22 mouse cellular contexts compared by ENCODE assay signal in genomic region chr8:118437874-118438273, GRCm38 (mm10).
DNase-seq lines count a peak whose midpoint lies in the region; ATAC-seq and TF ChIP-seq lines count a peak whose summit lies in the region.
"Had no signal": no experiment of that assay in that cellular context is flagged by ENCODE, and none has a peak within 500 bp of the region (broad histone marks: within the 10 kb centered on the region; RNA-seq: fewer than 3 reads in every experiment).

No protein-coding gene starts in this region.

- H3K4me1 ChIP-seq in forebrain, embryonic 14.5 days (ENCODE audit: control insufficient read depth, insufficient read depth, low read length): peaks cover 14% of the 10 kb centered on the region
- H3K4me1 ChIP-seq in forebrain, embryonic 12.5 days: peaks cover 12% of the 10 kb centered on the region
- peaks cover 22% of the 10 kb centered on the region for H3K4me1 ChIP-seq in hindbrain, embryonic 14.5 days (replicated peaks; ENCODE audit: control insufficient read depth, insufficient read depth, low read length)
- no peaks in the 10 kb centered on the region for H3K4me1 ChIP-seq in hindbrain, embryonic 11.5 days (replicated peaks; ENCODE audit: control insufficient read depth, insufficient read depth, low read length)
- H3K4me1 ChIP-seq in heart, postnatal 0 days (ENCODE audit: control insufficient read depth, insufficient read depth): peaks cover 19% of the 10 kb centered on the region
- H3K4me1 ChIP-seq: limb, embryonic 13.5 days; liver, embryonic 13.5 days had no signal

- ATAC-seq in forebrain, embryonic 14.5 days: 0 out of 2 replicates have a peak, but pooled peaks have one; percentile 29
- no peak for ATAC-seq in forebrain, embryonic 12.5 days (ENCODE audit: low FRiP score)
- no peak for ATAC-seq in hindbrain, embryonic 14.5 days (ENCODE audit: low FRiP score)
- no peak for ATAC-seq in hindbrain, embryonic 11.5 days (ENCODE audit: low FRiP score)
- peak; percentile 50; the same call in 1 of the 2 replicates for ATAC-seq in heart, postnatal 0 days (ENCODE audit: insufficient read depth, low read depth)
- ATAC-seq: CD4-positive, CD25-positive, alpha-beta regulatory T cell, adult 4 months; Patski had no signal

- TF ChIP-seq EP300 in heart, postnatal 0 days (IDR thresholded peaks at IDR 0.05; ENCODE audit: low read depth): no peak

- H3K9me3 ChIP-seq in forebrain, embryonic 14.5 days (replicated peaks; ENCODE audit: control insufficient read depth, low read length): no peaks in the 10 kb centered on the region
- H3K9me3 ChIP-seq in forebrain, embryonic 12.5 days: no peaks in the 10 kb centered on the region
- H3K9me3 ChIP-seq in hindbrain, embryonic 14.5 days (ENCODE audit: control insufficient read depth, low read length): no peaks in the 10 kb centered on the region
- H3K9me3 ChIP-seq in hindbrain, embryonic 11.5 days (ENCODE audit: control insufficient read depth, low read length): no peaks in the 10 kb centered on the region
- H3K9me3 ChIP-seq in heart, postnatal 0 days (replicated peaks; ENCODE audit: control insufficient read depth, low read length): no peaks in the 10 kb centered on the region
- H3K9me3 ChIP-seq: limb, embryonic 13.5 days had no signal

- H3K36me3 ChIP-seq in forebrain, embryonic 14.5 days (ENCODE audit: control insufficient read depth, insufficient read depth, low read length): no peaks in the 10 kb centered on the region
- no peaks in the 10 kb centered on the region for H3K36me3 ChIP-seq in forebrain, embryonic 12.5 days (replicated peaks)
- H3K36me3 ChIP-seq in hindbrain, embryonic 14.5 days (replicated peaks; ENCODE audit: control insufficient read depth, insufficient read depth): no peaks in the 10 kb centered on the region
- no peaks in the 10 kb centered on the region for H3K36me3 ChIP-seq in hindbrain, embryonic 11.5 days (ENCODE audit: control insufficient read depth, insufficient read depth, low read length)
- H3K36me3 ChIP-seq in heart, postnatal 0 days (replicated peaks; ENCODE audit: control insufficient read depth, insufficient read depth, low read length): no peaks in the 10 kb centered on the region
- H3K36me3 ChIP-seq: limb, embryonic 13.5 days; liver, embryonic 13.5 days had no signal

- peak overlapping the region; percentile 20; the same call in 1 of the 2 replicates for H3K4me2 ChIP-seq in forebrain, embryonic 14.5 days (ENCODE audit: low read length)
- H3K4me2 ChIP-seq in forebrain, embryonic 12.5 days: no peak overlapping the region
- no peak overlapping the region for H3K4me2 ChIP-seq in hindbrain, embryonic 14.5 days (replicated peaks)
- no peak overlapping the region for H3K4me2 ChIP-seq in hindbrain, embryonic 11.5 days (replicated peaks; ENCODE audit: low read depth, low read length)
- H3K4me2 ChIP-seq in heart, postnatal 0 days (ENCODE audit: low read depth, low read length): 0 out of 2 replicates have a peak overlapping the region, but pooled peaks have one; percentile 5
- H3K4me2 ChIP-seq: limb, embryonic 13.5 days; liver, embryonic 13.5 days; lung, embryonic 14.5 days had no signal

- H3K9ac ChIP-seq in forebrain, embryonic 14.5 days (ENCODE audit: low read length): no peak overlapping the region
- no peak overlapping the region for H3K9ac ChIP-seq in forebrain, embryonic 12.5 days
- no peak overlapping the region for H3K9ac ChIP-seq in hindbrain, embryonic 14.5 days
- H3K9ac ChIP-seq in hindbrain, embryonic 11.5 days (ENCODE audit: low read depth, low read length): no peak overlapping the region
- no peak overlapping the region for H3K9ac ChIP-seq in heart, postnatal 0 days (replicated peaks; ENCODE audit: low read depth, low read length)
- H3K9ac ChIP-seq: limb, embryonic 13.5 days; liver, embryonic 13.5 days; lung, embryonic 14.5 days had no signal

- 27% methylated on average over 3 of the region's 3 CpGs for WGBS in forebrain, embryonic 14.5 days
- WGBS in forebrain, embryonic 12.5 days: 54% methylated on average over 3 of the region's 3 CpGs
- WGBS in hindbrain, embryonic 14.5 days: 39% methylated on average over 3 of the region's 3 CpGs
- 76% methylated on average over 3 of the region's 3 CpGs for WGBS in hindbrain, embryonic 11.5 days
- 19% methylated on average over 3 of the region's 3 CpGs for WGBS in heart, postnatal 0 days

- DNase-seq in forebrain, embryonic 14.5 days (ENCODE audit: low spot score): peak; percentile 48
- DNase-seq in hindbrain, embryonic 14.5 days (ENCODE audit: low spot score): no peak
- DNase-seq in hindbrain, embryonic 11.5 days (ENCODE audit: low spot score): no peak
- peak; percentile 66 for DNase-seq in brain, embryonic 14.5 days (ENCODE audit: low read depth)
- DNase-seq in heart, postnatal 0 days (ENCODE audit: low spot score): peak; percentile 50
- DNase-seq in urinary bladder, postnatal 14 days (ENCODE audit: low spot score): no peak
- no peak for DNase-seq in gastrocnemius, postnatal 14 days
- DNase-seq: adrenal gland, postnatal 10 days; cerebellum, adult 9-11 months; gastrocnemius, postnatal 10 days; kidney, adult 18-20 months; liver, embryonic 13.5 days; lung, embryonic 14.5 days; lung, postnatal 4 days; right cerebral cortex, postnatal 4 days had no signal

- TF ChIP-seq CTCF in brain, embryonic 14.5 days (IDR thresholded peaks at IDR 0.05; ENCODE audit: borderline replicate concordance, extremely low read depth, insufficient read depth, insufficient read length): no peak
- no peak for TF ChIP-seq CTCF in heart, postnatal 0 days (IDR thresholded peaks at IDR 0.05; ENCODE audit: low read depth)

- H3K27ac ChIP-seq in forebrain, embryonic 14.5 days (ENCODE audit: low read depth, low read length): 0 out of 2 replicates have a peak overlapping the region, but pooled peaks have one; percentile 30
- no peak overlapping the region for H3K27ac ChIP-seq in forebrain, embryonic 12.5 days
- H3K27ac ChIP-seq in hindbrain, embryonic 14.5 days: peak overlapping the region; percentile 22; the same call in 1 of the 2 replicates
- H3K27ac ChIP-seq in hindbrain, embryonic 11.5 days (ENCODE audit: low read depth, low read length): no peak overlapping the region
- peak overlapping the region; percentile 23; the same call in 1 of the 2 replicates for H3K27ac ChIP-seq in heart, postnatal 0 days (ENCODE audit: low read depth)
- H3K27ac ChIP-seq: kidney, postnatal 0 days; limb, embryonic 13.5 days; liver, embryonic 13.5 days; stomach, postnatal 0 days had no signal

- no peak overlapping the region for H3K4me3 ChIP-seq in forebrain, embryonic 14.5 days (ENCODE audit: low read depth, low read length)
- no peak overlapping the region for H3K4me3 ChIP-seq in forebrain, embryonic 12.5 days (replicated peaks)
- H3K4me3 ChIP-seq in hindbrain, embryonic 14.5 days (replicated peaks; ENCODE audit: low read length): no peak overlapping the region
- no peak overlapping the region for H3K4me3 ChIP-seq in hindbrain, embryonic 11.5 days (ENCODE audit: low read depth, low read length)
- no peak overlapping the region for H3K4me3 ChIP-seq in heart, postnatal 0 days (ENCODE audit: low read depth, low read length)
- H3K4me3 ChIP-seq: erythroblast, embryonic 14.5 days; limb, embryonic 13.5 days; liver, embryonic 13.5 days had no signal

- no peak for TF ChIP-seq POLR2A in brain, embryonic 14.5 days (IDR thresholded peaks at IDR 0.05; ENCODE audit: borderline replicate concordance, extremely low read depth, insufficient read depth, insufficient read length, poor library complexity, severe bottlenecking)

- intact Hi-C loops in gastrocnemius, postnatal 14 days (cut with DNase I; ENCODE audit: low total_unique reads): no loop called here

- H3K27me3 ChIP-seq in forebrain, embryonic 14.5 days (replicated peaks; ENCODE audit: control insufficient read depth, insufficient read depth, low read length): no peaks in the 10 kb centered on the region
- H3K27me3 ChIP-seq in forebrain, embryonic 12.5 days: no peaks in the 10 kb centered on the region
- H3K27me3 ChIP-seq in hindbrain, embryonic 14.5 days (ENCODE audit: control insufficient read depth, insufficient read depth, low read length): no peaks in the 10 kb centered on the region
- H3K27me3 ChIP-seq in hindbrain, embryonic 11.5 days (ENCODE audit: control insufficient read depth, insufficient read depth, low read length): no peaks in the 10 kb centered on the region
- H3K27me3 ChIP-seq in heart, postnatal 0 days (ENCODE audit: control insufficient read depth, insufficient read depth, low read length): no peaks in the 10 kb centered on the region
- H3K27me3 ChIP-seq: limb, embryonic 13.5 days; liver, embryonic 13.5 days; Patski had no signal

Comparison
In these comparisons a context has a peak if more than half of its experiments do, and no peak if none do; other contexts are left out.
1. ATAC-seq: peak in forebrain, embryonic 14.5 days (single experiment) and heart, postnatal 0 days (single experiment); none in forebrain, embryonic 12.5 days (single experiment), hindbrain, embryonic 14.5 days (single experiment) and hindbrain, embryonic 11.5 days (single experiment).
2. H3K27ac ChIP-seq: peak in forebrain, embryonic 14.5 days (single experiment), hindbrain, embryonic 14.5 days (single experiment) and heart, postnatal 0 days (single experiment); none in forebrain, embryonic 12.5 days (single experiment) and hindbrain, embryonic 11.5 days (single experiment).
3. H3K4me2 ChIP-seq: peak in forebrain, embryonic 14.5 days (single experiment) and heart, postnatal 0 days (single experiment); none in forebrain, embryonic 12.5 days (single experiment), hindbrain, embryonic 14.5 days (single experiment) and hindbrain, embryonic 11.5 days (single experiment).
4. DNase-seq: peak in forebrain, embryonic 14.5 days (single experiment), brain, embryonic 14.5 days (single experiment) and heart, postnatal 0 days (single experiment); none in hindbrain, embryonic 14.5 days (single experiment), hindbrain, embryonic 11.5 days (single experiment), urinary bladder, postnatal 14 days (single experiment) and gastrocnemius, postnatal 14 days (single experiment).